Mouse (Mus musculus) adrenal gland, adult 2 months (tissue): ENCODE measurements around the gene Zc3h18. TPM values are rescaled to one million over a fixed set of nuclear protein-coding genes. Genes with fewer than 3 reads are reported as not detected.

ENCODE experiments used
- DNase-seq: peaks from one replicate; pipeline ENCODE4 v3.0.0; 2021
- polyA plus RNA-seq: library from polyadenylated mRNA; depleted of rRNA; stranded (reverse); fragments of >200 nt; gene quantifications from 2 replicates; pipeline ENCODE4 v1.2.3, GENCODE M21; 2012; rRNA removed
- total RNA-seq, 2 experiments: library from RNA; stranded (reverse); gene quantifications; 2 replicates each; pipeline ENCODE4 v1.2.3; 2021

The Zc3h18 gene
- total and polyA plus RNA-seq, 3 experiments = 34.3 to 44.8 (median 36.9) TPM

DNA sequence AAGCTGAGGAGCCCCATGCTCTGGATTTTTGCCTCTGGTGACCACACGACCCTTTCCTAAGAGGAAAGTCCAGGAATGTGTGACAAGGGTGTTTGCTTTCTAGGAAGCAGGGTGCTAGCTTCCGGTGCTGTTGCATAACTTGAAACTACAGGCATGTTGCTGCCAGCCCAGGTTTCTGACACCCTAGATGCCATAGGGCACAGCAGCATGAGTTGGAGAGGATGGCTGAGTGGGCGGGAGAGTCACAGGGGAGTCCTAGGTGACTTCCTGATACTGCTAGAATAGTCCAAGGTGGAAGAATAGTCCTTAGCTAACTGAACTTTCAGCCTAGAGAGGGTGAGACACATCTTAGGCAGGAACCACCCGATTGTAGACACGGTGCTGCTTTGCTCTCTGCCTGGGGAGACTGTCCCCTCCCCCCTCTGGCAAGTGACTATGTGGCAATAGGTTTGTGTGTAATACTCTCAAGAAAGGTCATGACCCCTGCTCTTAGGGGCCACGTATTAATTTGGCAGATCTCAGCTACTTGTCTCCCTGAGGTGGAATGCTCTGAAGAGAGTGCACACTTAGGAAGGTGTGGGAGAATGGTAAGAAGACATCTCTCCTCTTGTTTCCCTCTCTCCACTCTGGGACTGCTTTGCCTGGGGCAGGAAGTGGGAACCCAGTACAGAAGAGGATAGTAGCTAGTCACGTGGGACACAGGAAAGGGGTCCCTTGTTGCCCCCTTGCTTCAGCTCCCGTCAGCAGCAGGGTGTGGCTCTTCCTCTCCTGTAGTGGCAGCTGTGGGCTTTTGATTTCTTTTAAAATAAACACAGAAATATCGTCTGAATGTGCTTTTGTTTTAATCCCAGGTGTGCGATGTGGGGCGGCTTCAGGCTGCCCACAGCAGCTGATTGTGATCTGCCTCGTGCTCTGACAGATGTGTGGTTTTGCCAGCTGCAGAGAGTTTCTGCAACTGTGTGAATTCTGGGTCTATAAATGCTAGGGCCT lies 87.5 kb downstream of the Zc3h18 start:
- DNase-seq = no peak

DNA sequence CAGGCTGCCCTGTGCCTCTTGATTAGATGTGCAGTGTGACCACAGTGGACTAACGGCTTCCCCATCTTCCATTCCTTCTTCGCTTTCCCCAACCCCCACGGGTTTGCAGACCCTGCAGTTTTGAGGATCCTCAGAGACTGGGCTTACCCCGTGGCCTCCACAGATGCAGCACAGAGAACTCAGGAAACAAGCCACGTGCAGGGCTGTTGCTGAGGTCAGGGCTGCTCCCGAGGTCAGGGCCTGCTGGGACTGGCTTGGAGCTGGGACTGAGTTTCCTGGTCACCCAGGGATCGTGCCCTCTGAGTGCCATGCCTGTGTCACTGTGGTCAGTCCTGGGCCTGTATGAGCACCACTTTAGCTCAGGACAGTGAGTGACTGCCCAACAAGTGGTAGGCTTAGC lies 88.6 kb downstream of the Zc3h18 start:
- peak; percentile 66 for DNase-seq

Other genes with a start within 250 kb of the Zc3h18 start
- 10 to 100 TPM; 16.0 to 24.2 TPM for gene Zfpm1, start 94.5 kb upstream of the Zc3h18 start, total RNA-seq
- gene Zfpm1, start 94.5 kb upstream of the Zc3h18 start, polyA plus RNA-seq = 37.4 and 60.4 TPM in 2 replicates
- gene Trhr2, start 15.9 kb upstream of the Zc3h18 start, total RNA-seq = not detected
- gene Trhr2, start 15.9 kb upstream of the Zc3h18 start, polyA plus RNA-seq = not detected in 2 replicates
- gene Il17c, start 45.4 kb downstream of the Zc3h18 start, total RNA-seq = not detected
- 0.16 TPM in 1 of 2 replicates, not detected in the other for gene Il17c, start 45.4 kb downstream of the Zc3h18 start, polyA plus RNA-seq
- 10 to 100 TPM; 26.3 to 43.7 TPM for gene Cyba, start 56.3 kb downstream of the Zc3h18 start, total RNA-seq
- gene Cyba, start 56.3 kb downstream of the Zc3h18 start, polyA plus RNA-seq = 108 and 116 TPM in 2 replicates
- gene Mvd, start 66.8 kb downstream of the Zc3h18 start, total RNA-seq = 10 to 100 TPM in 1 of 2 experiments, 1 to 10 TPM in 1; 9.2 to 39.5 TPM
- gene Mvd, start 66.8 kb downstream of the Zc3h18 start, polyA plus RNA-seq = 39.7 and 73.8 TPM in 2 replicates
- gene Snai3, start 84.1 kb downstream of the Zc3h18 start, total RNA-seq = not detected
- 0.15 and 0.19 TPM in 2 replicates for gene Snai3, start 84.1 kb downstream of the Zc3h18 start, polyA plus RNA-seq
- 10 to 100 TPM; 42.8 to 83.8 TPM for gene Rnf166, start 99.5 kb downstream of the Zc3h18 start, total RNA-seq
- gene Rnf166, start 99.5 kb downstream of the Zc3h18 start, polyA plus RNA-seq = 132 and 157 TPM in 2 replicates
- gene Ctu2, start 99.5 kb downstream of the Zc3h18 start, total RNA-seq = 10 to 100 TPM; 15.5 to 18.1 TPM
- gene Ctu2, start 99.5 kb downstream of the Zc3h18 start, polyA plus RNA-seq = 40.6 and 46.7 TPM in 2 replicates
- gene Piezo1, start 174.7 kb downstream of the Zc3h18 start, total RNA-seq = 10 to 100 TPM; 15.1 to 26.4 TPM
- 47.5 and 64.7 TPM in 2 replicates for gene Piezo1, start 174.7 kb downstream of the Zc3h18 start, polyA plus RNA-seq
- 1 to 10 TPM; 5.0 to 7.0 TPM for gene Cdt1, start 191.4 kb downstream of the Zc3h18 start, total RNA-seq
- gene Cdt1, start 191.4 kb downstream of the Zc3h18 start, polyA plus RNA-seq = 19.9 and 22.4 TPM in 2 replicates
- 100 to 1,000 TPM in 1 of 2 experiments, 10 to 100 TPM in 1; 56.2 to 106 TPM for gene Aprt, start 200.3 kb downstream of the Zc3h18 start, total RNA-seq
- gene Aprt, start 200.3 kb downstream of the Zc3h18 start, polyA plus RNA-seq = 161 and 176 TPM in 2 replicates
- gene Galns, start 234.9 kb downstream of the Zc3h18 start, total RNA-seq = 1 to 10 TPM; 6.0 to 7.8 TPM
- 6.8 and 8.0 TPM in 2 replicates for gene Galns, start 234.9 kb downstream of the Zc3h18 start, polyA plus RNA-seq
- gene Trappc2l, start 235.0 kb downstream of the Zc3h18 start, total RNA-seq = 10 to 100 TPM; 53.8 to 55.5 TPM
- 159 and 161 TPM in 2 replicates for gene Trappc2l, start 235.0 kb downstream of the Zc3h18 start, polyA plus RNA-seq
- gene Pabpn1l, start 246.1 kb downstream of the Zc3h18 start, total RNA-seq = not detected
- gene Pabpn1l, start 246.1 kb downstream of the Zc3h18 start, polyA plus RNA-seq = not detected in 2 replicates